Mouse (Mus musculus) liver, adult 2 months (tissue): ENCODE data around the gene S100pbp.

Source experiments
- CTCF ChIP-seq: fragments of 200-500 bp; IDR thresholded peaks from 2 replicates; pipeline ENCODE4 v1.5.1; 2011; ENCODE audit warnings: low read depth, low read length, control low read depth
- POLR2A ChIP-seq: fragments of 200-500 bp; IDR thresholded peaks from 2 replicates; pipeline ENCODE4 v1.6.1; 2011; ENCODE audit warnings: low read length, control low read depth; ENCODE audit not compliant: insufficient read depth; ENCODE audit errors: extremely low read depth

DNA sequence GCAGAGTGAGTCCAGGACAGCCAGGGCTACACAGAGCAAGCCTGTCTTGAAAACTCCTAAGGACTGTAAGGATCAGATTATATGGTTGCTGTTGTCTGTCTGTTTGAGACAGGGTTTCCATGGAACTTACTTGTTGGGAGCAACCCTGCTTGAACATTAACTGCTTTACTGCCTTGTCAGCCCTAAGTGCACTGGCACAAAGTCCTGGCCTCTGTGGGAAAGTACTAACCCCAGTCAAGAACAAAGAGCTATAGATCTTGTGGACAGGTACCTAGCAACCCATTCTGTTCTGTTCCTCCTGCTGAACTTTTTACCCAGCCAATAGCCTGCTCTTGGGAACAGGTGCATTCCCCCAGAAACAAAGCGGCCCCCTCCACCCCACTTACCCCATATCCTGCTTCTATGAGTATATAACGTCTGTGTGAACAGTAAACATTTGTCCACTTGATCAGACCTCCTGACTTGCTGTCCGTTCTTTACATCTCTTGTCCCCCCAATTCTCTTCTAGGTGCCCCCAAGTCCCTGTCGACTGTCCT, 38.2 kb downstream of the S100pbp start:
- no peak for TF ChIP-seq POLR2A
- no peak for TF ChIP-seq CTCF
